Mouse (Mus musculus) lung, adult 2 months (tissue): ENCODE data around the gene Samd15.

Source experiments
- CTCF ChIP-seq: fragments of 200-500 bp; IDR thresholded peaks from 2 replicates; pipeline ENCODE4 v1.5.1; 2011; ENCODE audit warnings: mild to moderate bottlenecking, low read length, control low read depth; ENCODE audit not compliant: insufficient read depth
- POLR2A ChIP-seq: fragments of 200-500 bp; IDR thresholded peaks from 2 replicates; pipeline ENCODE4 v1.6.1; 2011; ENCODE audit warnings: low read depth, mild to moderate bottlenecking, control low read depth, low read length, borderline replicate concordance; ENCODE audit errors: extremely low read depth

- no peak for TF ChIP-seq POLR2A
- no peak for TF ChIP-seq CTCF
Measured at GRCm38 (mm10) chr12:87199206-87199972, at the start of gene Samd15.
